Mouse (Mus musculus): ENCODE data around the gene Tac2.

The Tac2 gene

DNA sequence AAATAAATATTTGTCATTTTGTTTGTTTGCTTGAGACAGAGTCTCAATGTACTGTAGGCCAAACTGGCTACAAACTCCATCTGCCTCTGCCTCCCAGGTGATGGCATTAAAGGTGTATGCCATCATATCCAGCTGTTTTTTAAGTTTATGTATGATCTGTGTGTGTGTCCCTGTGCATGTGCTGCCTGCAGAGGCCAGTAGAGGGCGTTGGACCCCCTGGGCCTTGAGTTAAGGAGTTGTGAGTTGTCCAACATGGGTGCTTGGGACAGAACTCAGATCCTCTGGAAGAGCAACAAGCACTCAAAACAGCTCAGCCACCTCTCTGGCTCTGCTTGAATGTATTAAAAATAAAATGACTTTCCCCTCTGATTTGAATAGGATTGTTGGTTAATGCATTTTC is 33.2 kb upstream of the Tac2 start:
- peak; percentile 70 for TF ChIP-seq CTCF (conservative IDR thresholded peaks at IDR 0.05; ENCODE audit: low read length)
- TF ChIP-seq POU5F1 (IDR thresholded peaks at IDR 0.05; ENCODE audit: borderline replicate concordance, low read length): no peak
- H3K36me3 ChIP-seq (ENCODE audit: insufficient read depth, low read length): peaks cover 69% of the 10 kb centered on the region
- no peak overlapping the region for H3K4me3 ChIP-seq (replicated peaks; ENCODE audit: low read length)
- H3K9me3 ChIP-seq (ENCODE audit: low read length): no peaks in the 10 kb centered on the region
- H3K4me1 ChIP-seq (replicated peaks; ENCODE audit: low read depth, low read length): 0 out of 2 replicates have a peak, but pooled peaks cover under 1% of the 10 kb centered on the region
- no peaks in the 10 kb centered on the region for H3K27me3 ChIP-seq (ENCODE audit: insufficient read depth, low read length)

DNA sequence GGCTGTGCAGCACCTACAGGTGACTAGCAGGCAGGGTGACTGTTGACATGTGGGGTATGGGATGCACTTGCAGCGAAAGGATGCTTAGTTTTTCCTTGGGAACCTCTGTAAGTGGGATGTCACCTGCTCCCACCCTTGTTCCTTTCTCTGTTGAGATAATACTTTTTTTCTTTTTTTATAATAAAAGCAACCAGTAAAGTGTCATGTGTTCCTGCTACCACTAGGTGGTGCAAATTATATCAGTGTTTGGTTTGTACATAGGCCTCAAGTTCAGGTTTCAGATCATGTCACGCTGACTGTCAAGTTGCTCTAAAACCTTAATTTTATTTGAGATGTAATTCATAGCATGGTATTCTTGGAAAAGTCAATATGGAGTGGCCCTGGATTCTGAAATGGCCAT is 29.6 kb upstream of the Tac2 start:
- no peak for TF ChIP-seq NANOG (IDR thresholded peaks at IDR 0.05; ENCODE audit: borderline replicate concordance, low read length)
- TF ChIP-seq POU5F1 (IDR thresholded peaks at IDR 0.05; ENCODE audit: borderline replicate concordance, low read length): no peak
- peak; percentile 74 for TF ChIP-seq CTCF (conservative IDR thresholded peaks at IDR 0.05; ENCODE audit: low read length)
- no peaks in the 10 kb centered on the region for H3K27me3 ChIP-seq (ENCODE audit: insufficient read depth, low read length)
- H3K9me3 ChIP-seq (ENCODE audit: low read length): no peaks in the 10 kb centered on the region
- peaks cover 11% of the 10 kb centered on the region; the same call in 1 of the 2 replicates for H3K4me1 ChIP-seq (replicated peaks; ENCODE audit: low read depth, low read length)
- no peak overlapping the region for H3K4me3 ChIP-seq (replicated peaks; ENCODE audit: low read length)
- peaks cover 86% of the 10 kb centered on the region for H3K36me3 ChIP-seq (ENCODE audit: insufficient read depth, low read length)

DNA sequence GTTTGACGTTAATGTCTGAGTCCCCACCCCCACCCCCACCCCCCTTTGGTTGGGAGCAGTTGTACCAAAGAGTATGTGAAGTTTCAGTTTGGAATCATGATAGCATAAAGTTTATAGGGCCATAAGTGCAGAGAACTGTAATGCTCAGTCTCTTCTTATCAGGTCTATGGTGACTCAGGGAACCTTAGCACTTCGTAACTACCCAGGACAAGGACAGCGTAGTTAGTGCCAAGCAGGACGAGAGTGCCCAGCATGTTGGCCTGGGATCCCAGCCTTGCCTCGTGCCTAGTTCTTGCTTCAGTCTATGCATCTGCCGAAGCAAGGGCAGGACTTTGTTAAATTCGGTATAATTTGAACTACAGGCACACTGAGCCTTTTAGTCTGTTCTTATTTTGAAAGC is 28.5 kb upstream of the Tac2 start:
- H3K4me3 ChIP-seq (replicated peaks; ENCODE audit: low read length): no peak overlapping the region
- no peaks in the 10 kb centered on the region for H3K9me3 ChIP-seq (ENCODE audit: low read length)
- H3K27me3 ChIP-seq (ENCODE audit: insufficient read depth, low read length): no peaks in the 10 kb centered on the region
- H3K36me3 ChIP-seq (ENCODE audit: insufficient read depth, low read length): peaks cover 89% of the 10 kb centered on the region
- peaks cover 13% of the 10 kb centered on the region; the same call in 1 of the 2 replicates for H3K4me1 ChIP-seq (replicated peaks; ENCODE audit: low read depth, low read length)
- no peak for TF ChIP-seq NANOG (IDR thresholded peaks at IDR 0.05; ENCODE audit: borderline replicate concordance, low read length)
- no peak for TF ChIP-seq CTCF (conservative IDR thresholded peaks at IDR 0.05; ENCODE audit: low read length)
- no peak for TF ChIP-seq POU5F1 (IDR thresholded peaks at IDR 0.05; ENCODE audit: borderline replicate concordance, low read length)

- Histone ChIP-seq H3K36me3 (ENCODE audit: insufficient read depth, low read length) (peaks cover 62% of the 10 kb centered on the region), H3K9me3 (ENCODE audit: low read length) (no peaks in the 10 kb centered on the region), H3K27me3 (ENCODE audit: insufficient read depth, low read length) (no peaks in the 10 kb centered on the region), H3K4me3 (replicated peaks; ENCODE audit: low read length) (no peak overlapping the region), H3K4me1 (replicated peaks; ENCODE audit: low read depth, low read length) (peaks cover 34% of the 10 kb centered on the region)
- TF ChIP-seq CTCF (conservative IDR thresholded peaks at IDR 0.05; ENCODE audit: low read length) (no peak), NANOG (IDR thresholded peaks at IDR 0.05; ENCODE audit: borderline replicate concordance, low read length) (no peak), POU5F1 (IDR thresholded peaks at IDR 0.05; ENCODE audit: borderline replicate concordance, low read length) (no peak)
These were observed 25.3 kb upstream of the Tac2 start for GRCm38 (mm10) chr10:127698966-127699365.

DNA sequence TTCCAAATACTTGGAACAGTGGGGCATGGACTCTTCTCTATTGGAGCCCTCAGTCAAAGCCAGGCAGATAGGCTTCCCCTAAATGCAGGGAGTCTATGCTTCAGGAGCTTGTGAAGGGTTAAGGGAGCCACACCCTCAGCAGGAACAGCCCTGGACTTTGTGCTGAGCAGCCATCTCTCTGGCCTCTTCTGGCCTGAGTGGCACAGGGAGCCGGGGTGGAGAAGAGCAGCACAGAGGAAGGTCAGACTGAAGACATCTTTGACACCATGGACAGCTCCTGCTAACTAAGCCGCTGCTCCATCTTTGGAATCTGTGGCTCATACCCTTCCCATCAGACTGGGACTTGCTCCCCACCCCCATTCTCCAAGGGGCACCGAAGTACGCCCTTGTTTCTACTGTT is 21.0 kb upstream of the Tac2 start:
- TF ChIP-seq CTCF (conservative IDR thresholded peaks at IDR 0.05; ENCODE audit: low read length) (no peak), NANOG (IDR thresholded peaks at IDR 0.05; ENCODE audit: borderline replicate concordance, low read length) (no peak), POU5F1 (IDR thresholded peaks at IDR 0.05; ENCODE audit: borderline replicate concordance, low read length) (no peak)
- Histone ChIP-seq H3K27me3 (ENCODE audit: insufficient read depth, low read length) (peaks cover 7% of the 10 kb centered on the region), H3K4me1 (replicated peaks; ENCODE audit: low read depth, low read length) (peaks cover 64% of the 10 kb centered on the region), H3K9me3 (ENCODE audit: low read length) (no peaks in the 10 kb centered on the region), H3K36me3 (ENCODE audit: insufficient read depth, low read length) (peaks cover 23% of the 10 kb centered on the region), H3K4me3 (replicated peaks; ENCODE audit: low read length) (no peak overlapping the region)

- Histone ChIP-seq H3K4me3 (replicated peaks; ENCODE audit: low read length) (no peak overlapping the region), H3K4me1 (replicated peaks; ENCODE audit: low read depth, low read length) (peaks cover 64% of the 10 kb centered on the region)
These were observed 20.0 kb upstream of the Tac2 start for GRCm38 (mm10) chr10:127704293-127704692.

DNA sequence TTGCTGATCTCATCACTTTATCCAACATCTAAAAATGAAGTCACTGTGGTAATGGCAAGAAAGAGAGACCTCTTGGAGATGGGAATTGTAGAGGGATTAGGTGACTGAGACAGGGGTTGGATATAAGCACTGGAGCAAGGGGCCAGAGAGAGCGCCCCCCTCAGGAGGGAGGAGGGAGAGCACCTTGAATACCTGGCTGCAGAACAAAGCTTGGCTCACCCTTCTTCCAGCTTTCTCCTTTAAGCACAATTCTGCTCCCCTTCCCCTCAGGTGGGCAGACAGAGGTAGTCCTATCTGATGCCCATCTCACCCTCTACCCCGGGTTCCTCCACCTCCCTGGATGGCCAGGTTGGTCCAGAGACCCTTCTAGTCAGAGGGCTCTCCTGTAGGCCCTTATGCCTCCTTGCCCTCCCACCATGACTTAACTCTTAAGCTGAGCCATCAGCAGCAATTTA is 19.5 kb upstream of the Tac2 start, which contains the start of gene Myo1a:
Gene Myo1a (plus strand): TSS at position 405 of the 455 bp plus-strand sequence.
- no peaks in the 10 kb centered on the region for H3K9me3 ChIP-seq (ENCODE audit: low read length)
- peaks cover 8% of the 10 kb centered on the region for H3K27me3 ChIP-seq (ENCODE audit: insufficient read depth, low read length)
- no peak within 1 kb of the TSS for H3K4me3 ChIP-seq (replicated peaks; ENCODE audit: low read length)
- TF ChIP-seq POU5F1 (IDR thresholded peaks at IDR 0.05; ENCODE audit: borderline replicate concordance, low read length) (no peak), CTCF (conservative IDR thresholded peaks at IDR 0.05; ENCODE audit: low read length) (peak; percentile 62)
- H3K36me3 ChIP-seq (ENCODE audit: insufficient read depth, low read length): peaks cover 8% of the 10 kb centered on the region
- H3K4me1 ChIP-seq (replicated peaks; ENCODE audit: low read depth, low read length): peaks cover 62% of the 10 kb centered on the region

More at GRCm38 (mm10) chr10:127704293-127704692, 20.0 kb upstream of the Tac2 start:
- no peaks in the 10 kb centered on the region for H3K9me3 ChIP-seq (ENCODE audit: low read length)
- H3K27me3 ChIP-seq (ENCODE audit: insufficient read depth, low read length): peaks cover 8% of the 10 kb centered on the region
- no peak for TF ChIP-seq CTCF (conservative IDR thresholded peaks at IDR 0.05; ENCODE audit: low read length)
- TF ChIP-seq POU5F1 (IDR thresholded peaks at IDR 0.05; ENCODE audit: borderline replicate concordance, low read length): no peak
- TF ChIP-seq NANOG (IDR thresholded peaks at IDR 0.05; ENCODE audit: borderline replicate concordance, low read length): no peak
- peaks cover 13% of the 10 kb centered on the region for H3K36me3 ChIP-seq (ENCODE audit: insufficient read depth, low read length)

DNA sequence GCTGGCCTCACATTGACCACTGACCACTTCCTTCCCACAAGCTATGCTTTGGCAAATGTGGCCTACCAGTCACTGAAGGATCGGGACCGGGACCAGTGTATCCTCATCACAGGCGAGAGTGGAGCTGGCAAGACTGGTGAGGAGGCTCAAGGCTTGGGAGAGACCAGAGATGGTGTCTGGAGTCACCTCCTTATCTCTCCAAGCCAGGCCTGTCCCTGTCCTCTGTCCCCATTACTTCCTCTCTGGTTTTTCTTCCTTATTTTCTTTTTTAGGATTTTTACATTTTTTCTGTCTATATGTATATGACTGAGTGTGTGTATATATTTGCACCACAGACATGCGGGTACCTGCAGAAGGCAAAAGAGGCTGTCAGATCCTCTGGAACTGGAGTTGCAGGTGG is 18.5 kb upstream of the Tac2 start:
- TF ChIP-seq CTCF (conservative IDR thresholded peaks at IDR 0.05; ENCODE audit: low read length): no peak
- no peaks in the 10 kb centered on the region for H3K9me3 ChIP-seq (ENCODE audit: low read length)
- H3K36me3 ChIP-seq (ENCODE audit: insufficient read depth, low read length): no peaks in the 10 kb centered on the region
- peaks cover 71% of the 10 kb centered on the region for H3K4me1 ChIP-seq (replicated peaks; ENCODE audit: low read depth, low read length)
- no peak overlapping the region for H3K4me3 ChIP-seq (replicated peaks; ENCODE audit: low read length)
- H3K27me3 ChIP-seq (ENCODE audit: insufficient read depth, low read length): peaks cover 8% of the 10 kb centered on the region

- TF ChIP-seq CTCF (conservative IDR thresholded peaks at IDR 0.05; ENCODE audit: low read length) (no peak), NANOG (IDR thresholded peaks at IDR 0.05; ENCODE audit: borderline replicate concordance, low read length) (no peak)
- H3K4me3 ChIP-seq (replicated peaks; ENCODE audit: low read length): no peak overlapping the region
- peaks cover 55% of the 10 kb centered on the region for H3K4me1 ChIP-seq (replicated peaks; ENCODE audit: low read depth, low read length)
- no peaks in the 10 kb centered on the region for H3K9me3 ChIP-seq (ENCODE audit: low read length)
- H3K36me3 ChIP-seq (ENCODE audit: insufficient read depth, low read length): no peaks in the 10 kb centered on the region
- H3K27me3 ChIP-seq (ENCODE audit: insufficient read depth, low read length): peaks cover 12% of the 10 kb centered on the region
These were observed 16.6 kb upstream of the Tac2 start for GRCm38 (mm10) chr10:127707721-127708120.

All from E14TG2a.4 (cell line).